In the genomic region with DNA sequence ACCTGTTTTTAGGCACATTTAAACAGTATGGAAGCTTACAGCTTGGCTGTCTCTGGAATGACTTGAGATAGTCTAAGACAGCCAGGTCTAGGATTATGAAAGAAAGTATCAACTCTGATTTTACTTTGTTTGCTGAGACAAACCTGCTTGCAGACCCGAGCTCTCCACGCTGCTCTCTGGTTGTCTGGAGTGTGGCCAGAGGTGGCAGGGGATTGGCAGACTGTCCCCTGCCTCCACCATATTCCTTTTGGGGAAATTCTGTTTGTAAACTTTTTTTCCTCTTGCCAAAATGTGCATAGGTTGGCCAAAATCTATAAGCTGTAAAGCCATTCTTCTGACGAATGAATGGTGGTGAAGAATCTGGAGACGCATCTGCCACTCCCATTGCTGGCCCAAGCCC, we compare ENCODE assay signal across 22 mouse cellular contexts.
A peak's percentile ranks its signal among the peaks of the same experiment; 100 is the strongest.
DNase-seq lines count a peak whose midpoint lies in the region; ATAC-seq and TF ChIP-seq lines count a peak whose summit lies in the region.
"Had no signal": no experiment of that assay in that cellular context is flagged by ENCODE, and none has a peak within 500 bp of the region (broad histone marks: within the 10 kb centered on the region; RNA-seq: fewer than 3 reads in every experiment).

No protein-coding gene starts in this region.

- H3K36me3 ChIP-seq in hindbrain, embryonic 13.5 days, result no peaks in the 10 kb centered on the region
- no peaks in the 10 kb centered on the region for H3K36me3 ChIP-seq in hindbrain, embryonic 11.5 days (ENCODE audit: control insufficient read depth, insufficient read depth, low read length)
- H3K36me3 ChIP-seq in neural tube, embryonic 15.5 days, result no peaks in the 10 kb centered on the region
- H3K36me3 ChIP-seq: embryonic facial prominence, embryonic 10.5 days; embryonic facial prominence, embryonic 13.5 days; forebrain, embryonic 10.5 days; intestine, embryonic 15.5 days had no signal

- no peak overlapping the region for H3K9ac ChIP-seq in hindbrain, embryonic 13.5 days
- no peak overlapping the region for H3K9ac ChIP-seq in hindbrain, embryonic 11.5 days (ENCODE audit: low read depth, low read length)
- no peak overlapping the region for H3K9ac ChIP-seq in neural tube, embryonic 15.5 days (replicated peaks)
- H3K9ac ChIP-seq: embryonic facial prominence, embryonic 13.5 days; forebrain, embryonic 13.5 days; intestine, embryonic 15.5 days had no signal

- no peak for TF ChIP-seq CTCF in embryonic fibroblast, embryonic 13.5 days (IDR thresholded peaks at IDR 0.05; ENCODE audit: borderline replicate concordance, insufficient read depth, low read length)

- peaks cover 36% of the 10 kb centered on the region for H3K4me1 ChIP-seq in hindbrain, embryonic 13.5 days (replicated peaks)
- no peaks in the 10 kb centered on the region for H3K4me1 ChIP-seq in hindbrain, embryonic 11.5 days (replicated peaks; ENCODE audit: control insufficient read depth, insufficient read depth, low read length)
- no peaks in the 10 kb centered on the region; the same call in none of the 2 replicates for H3K4me1 ChIP-seq in embryonic fibroblast, embryonic 13.5 days (ENCODE audit: control insufficient read depth, insufficient read depth, low read length)
- H3K4me1 ChIP-seq in neural tube, embryonic 15.5 days, result peaks cover 29% of the 10 kb centered on the region
- H3K4me1 ChIP-seq: embryonic facial prominence, embryonic 10.5 days; embryonic facial prominence, embryonic 13.5 days; forebrain, embryonic 10.5 days; intestine, embryonic 15.5 days had no signal

- no peak overlapping the region for H3K4me2 ChIP-seq in hindbrain, embryonic 13.5 days
- no peak overlapping the region for H3K4me2 ChIP-seq in hindbrain, embryonic 11.5 days (replicated peaks; ENCODE audit: low read depth, low read length)
- H3K4me2 ChIP-seq in neural tube, embryonic 15.5 days, result no peak overlapping the region
- H3K4me2 ChIP-seq: embryonic facial prominence, embryonic 13.5 days; forebrain, embryonic 13.5 days; heart, embryonic 11.5 days; intestine, embryonic 15.5 days had no signal

- H3K27me3 ChIP-seq in hindbrain, embryonic 13.5 days, result no peaks in the 10 kb centered on the region
- H3K27me3 ChIP-seq in hindbrain, embryonic 11.5 days (ENCODE audit: control insufficient read depth, insufficient read depth, low read length), result no peaks in the 10 kb centered on the region
- H3K27me3 ChIP-seq in neural tube, embryonic 15.5 days (replicated peaks), result no peaks in the 10 kb centered on the region
- H3K27me3 ChIP-seq: embryonic facial prominence, embryonic 13.5 days; forebrain, embryonic 13.5 days; intestine, embryonic 15.5 days had no signal

- H3K4me3 ChIP-seq in hindbrain, embryonic 13.5 days, result no peak overlapping the region
- no peak overlapping the region for H3K4me3 ChIP-seq in hindbrain, embryonic 11.5 days (ENCODE audit: low read depth, low read length)
- no peak overlapping the region for H3K4me3 ChIP-seq in embryonic fibroblast, embryonic 13.5 days (ENCODE audit: insufficient read depth, low read length)
- no peak overlapping the region for H3K4me3 ChIP-seq in neural tube, embryonic 15.5 days (replicated peaks)
- H3K4me3 ChIP-seq: embryonic facial prominence, embryonic 10.5 days; embryonic facial prominence, embryonic 13.5 days; forebrain, embryonic 10.5 days; forebrain, embryonic 13.5 days; gastrocnemius, adult 2 months; intestine, embryonic 15.5 days had no signal

- TF ChIP-seq POLR2A in embryonic fibroblast, embryonic 13.5 days (IDR thresholded peaks at IDR 0.05; ENCODE audit: low read depth, low read length), result no peak

- H3K27ac ChIP-seq in hindbrain, embryonic 13.5 days, result peak overlapping the region; percentile 69; the same call in 1 of the 2 replicates
- H3K27ac ChIP-seq in hindbrain, embryonic 11.5 days (ENCODE audit: low read depth, low read length), result no peak overlapping the region
- H3K27ac ChIP-seq in embryonic fibroblast, embryonic 13.5 days (ENCODE audit: insufficient read depth, low read length), result peak overlapping the region; percentile 91
- H3K27ac ChIP-seq in neural tube, embryonic 15.5 days (replicated peaks), result peak overlapping the region; percentile 60
- H3K27ac ChIP-seq: embryonic facial prominence, embryonic 10.5 days; embryonic facial prominence, embryonic 13.5 days; forebrain, embryonic 10.5 days; forebrain, embryonic 13.5 days; gastrocnemius, adult 2 months; intestine, embryonic 15.5 days had no signal

- 82% methylated on average over 4 of the region's 4 CpGs for WGBS in hindbrain, embryonic 13.5 days
- 81% methylated on average over 4 of the region's 4 CpGs for WGBS in hindbrain, embryonic 11.5 days
- 68% methylated on average over 4 of the region's 4 CpGs for WGBS in neural tube, embryonic 15.5 days

- DNase-seq in cerebellum, adult 9-10 months, result peak; percentile 26
- no peak for DNase-seq in cerebellum, adult 11-12 months
- no peak for DNase-seq in hindbrain, embryonic 11.5 days (ENCODE audit: low spot score)
- no peak for DNase-seq in spleen, postnatal 10 days (ENCODE audit: low spot score in 2 of 2)
- DNase-seq: adrenal gland, adult 8-10 months; adrenal gland, postnatal 25 days; cerebellum, adult 2 months; cerebellum, postnatal 36 days; embryo, embryonic 11 days; gastrocnemius, adult 2 months; gastrocnemius, postnatal 14 days; heart, adult 11 months had no signal

- no peaks in the 10 kb centered on the region for H3K9me3 ChIP-seq in hindbrain, embryonic 13.5 days
- H3K9me3 ChIP-seq in hindbrain, embryonic 11.5 days (ENCODE audit: control insufficient read depth, low read length), result no peaks in the 10 kb centered on the region
- no peaks in the 10 kb centered on the region for H3K9me3 ChIP-seq in neural tube, embryonic 15.5 days (replicated peaks)
- H3K9me3 ChIP-seq: embryonic facial prominence, embryonic 10.5 days; embryonic facial prominence, embryonic 13.5 days; forebrain, embryonic 10.5 days; forebrain, embryonic 13.5 days; intestine, embryonic 15.5 days had no signal

- no peak for ATAC-seq in hindbrain, embryonic 13.5 days (ENCODE audit: low FRiP score)
- ATAC-seq in hindbrain, embryonic 11.5 days (ENCODE audit: low FRiP score), result no peak
- no peak for ATAC-seq in neural tube, embryonic 15.5 days (ENCODE audit: low FRiP score)
- ATAC-seq: activated CD4-positive, CD25-positive, alpha-beta regulatory T cell, adult 4 months; intestine, embryonic 15.5 days had no signal
